Mouse (Mus musculus): ENCODE data around the gene Dock3. TPM values are rescaled to one million over a fixed set of nuclear protein-coding genes. Genes with fewer than 3 reads are reported as not detected.

The Dock3 gene
- polyA plus RNA-seq, 1 experiment, result 0.09 TPM

DNA sequence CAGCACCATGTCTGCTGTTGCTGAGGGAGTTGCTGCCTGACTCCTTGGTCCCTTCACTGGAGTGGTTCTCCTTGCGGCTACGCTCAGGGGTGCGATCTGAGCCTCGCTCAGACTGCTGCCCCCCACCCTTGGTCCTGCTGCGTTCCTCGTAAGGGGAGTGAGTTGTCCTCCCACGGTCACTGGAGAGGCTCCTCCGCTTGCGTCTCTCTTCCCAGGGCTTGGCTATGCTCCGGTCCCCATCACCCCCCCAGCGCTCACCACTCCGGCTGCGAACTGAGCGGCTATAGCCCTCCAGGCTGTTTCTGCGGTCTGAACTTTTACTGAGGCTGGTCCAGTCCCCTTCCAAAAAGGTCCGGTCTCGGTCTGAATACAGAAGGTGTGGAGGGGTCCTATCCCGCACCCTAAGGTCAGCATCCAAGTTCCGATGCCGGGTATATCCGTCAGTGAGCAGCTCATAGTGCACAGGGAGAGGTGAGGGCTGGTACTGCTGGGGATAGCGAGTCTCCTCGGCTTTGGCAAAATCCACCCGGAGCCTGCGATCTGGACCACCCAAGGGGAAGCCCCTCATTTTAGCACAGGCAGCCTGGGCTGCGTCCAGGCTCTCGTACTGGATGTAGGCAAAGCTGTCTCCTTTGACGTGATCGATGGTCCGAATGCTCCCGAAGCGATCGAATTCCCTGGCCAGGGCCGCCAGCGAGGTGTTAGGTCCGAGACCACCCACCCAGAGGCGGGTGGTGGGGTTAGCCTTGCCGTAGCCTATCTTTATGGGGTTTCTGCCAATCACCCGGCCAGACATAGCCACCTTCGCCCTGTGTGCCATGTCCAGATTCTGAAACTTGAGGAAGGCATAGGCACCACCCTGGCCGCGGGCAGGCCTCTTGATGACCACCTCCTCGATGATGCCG is 346.5 kb downstream of the Dock3 start:
- H3K27me3 ChIP-seq (replicated peaks), result no peaks in the 10 kb centered on the region
- H3K36me3 ChIP-seq (replicated peaks; ENCODE audit: low read length), result peaks cover 77% of the 10 kb centered on the region
- no peak for TF ChIP-seq FLI1 (IDR thresholded peaks at IDR 0.05; ENCODE audit: low read length)
- no peak for TF ChIP-seq GATA1 (IDR thresholded peaks at IDR 0.05; ENCODE audit: borderline replicate concordance, low read length)
- H3K4me3 ChIP-seq (replicated peaks), result peak overlapping the region; percentile 98
- H3K4me1 ChIP-seq, result peaks cover 72% of the 10 kb centered on the region
- H3K9me3 ChIP-seq, result no peaks in the 10 kb centered on the region

DNA sequence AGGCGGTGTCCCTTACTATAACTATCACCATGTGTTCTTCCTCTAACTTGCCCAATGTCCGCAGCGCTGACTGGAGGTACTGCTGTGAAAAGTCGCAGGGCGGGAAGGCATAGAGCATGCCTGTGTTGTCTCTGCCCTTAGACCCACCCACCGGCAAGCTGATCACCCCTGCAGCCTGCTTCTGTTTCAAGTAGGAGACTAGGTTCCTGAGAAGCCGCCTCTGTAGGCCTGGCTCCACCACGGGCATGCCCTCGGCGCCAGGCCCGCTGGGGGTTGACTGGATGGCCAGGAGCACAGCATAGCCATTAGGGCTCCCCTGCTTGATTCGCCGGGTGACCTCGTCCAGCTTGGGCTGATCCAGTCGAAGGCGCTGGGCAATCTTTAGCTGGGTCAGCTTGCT is 347.4 kb downstream of the Dock3 start:
- Histone ChIP-seq H3K4me3 (replicated peaks) (peak overlapping the region; percentile 70), H3K4me1 (peaks cover 69% of the 10 kb centered on the region), H3K9me3 (no peaks in the 10 kb centered on the region), H3K36me3 (replicated peaks; ENCODE audit: low read length) (peaks cover 77% of the 10 kb centered on the region), H3K27me3 (replicated peaks) (no peaks in the 10 kb centered on the region)
- TF ChIP-seq GATA1 (IDR thresholded peaks at IDR 0.05; ENCODE audit: borderline replicate concordance, low read length) (no peak), FLI1 (IDR thresholded peaks at IDR 0.05; ENCODE audit: low read length) (no peak)

GRCm38 (mm10) chr9:106883085-106883484 is 348.6 kb downstream of the Dock3 start:
- TF ChIP-seq GATA1 (IDR thresholded peaks at IDR 0.05; ENCODE audit: borderline replicate concordance, low read length), result no peak
- TF ChIP-seq FLI1 (IDR thresholded peaks at IDR 0.05; ENCODE audit: low read length), result no peak
- H3K36me3 ChIP-seq (replicated peaks; ENCODE audit: low read length), result peaks cover 77% of the 10 kb centered on the region
- H3K4me3 ChIP-seq (replicated peaks), result no peak overlapping the region
- peaks cover 57% of the 10 kb centered on the region for H3K4me1 ChIP-seq
- no peaks in the 10 kb centered on the region for H3K9me3 ChIP-seq
- no peaks in the 10 kb centered on the region for H3K27me3 ChIP-seq (replicated peaks)

GRCm38 (mm10) chr9:106882176-106882575 is 349.5 kb downstream of the Dock3 start:
- no peak for TF ChIP-seq GATA1 (IDR thresholded peaks at IDR 0.05; ENCODE audit: borderline replicate concordance, low read length)
- TF ChIP-seq FLI1 (IDR thresholded peaks at IDR 0.05; ENCODE audit: low read length), result no peak
- no peaks in the 10 kb centered on the region for H3K27me3 ChIP-seq (replicated peaks)
- H3K4me1 ChIP-seq, result peaks cover 57% of the 10 kb centered on the region
- no peak overlapping the region for H3K4me3 ChIP-seq (replicated peaks)
- H3K9me3 ChIP-seq, result no peaks in the 10 kb centered on the region
- peaks cover 80% of the 10 kb centered on the region for H3K36me3 ChIP-seq (replicated peaks; ENCODE audit: low read length)

DNA sequence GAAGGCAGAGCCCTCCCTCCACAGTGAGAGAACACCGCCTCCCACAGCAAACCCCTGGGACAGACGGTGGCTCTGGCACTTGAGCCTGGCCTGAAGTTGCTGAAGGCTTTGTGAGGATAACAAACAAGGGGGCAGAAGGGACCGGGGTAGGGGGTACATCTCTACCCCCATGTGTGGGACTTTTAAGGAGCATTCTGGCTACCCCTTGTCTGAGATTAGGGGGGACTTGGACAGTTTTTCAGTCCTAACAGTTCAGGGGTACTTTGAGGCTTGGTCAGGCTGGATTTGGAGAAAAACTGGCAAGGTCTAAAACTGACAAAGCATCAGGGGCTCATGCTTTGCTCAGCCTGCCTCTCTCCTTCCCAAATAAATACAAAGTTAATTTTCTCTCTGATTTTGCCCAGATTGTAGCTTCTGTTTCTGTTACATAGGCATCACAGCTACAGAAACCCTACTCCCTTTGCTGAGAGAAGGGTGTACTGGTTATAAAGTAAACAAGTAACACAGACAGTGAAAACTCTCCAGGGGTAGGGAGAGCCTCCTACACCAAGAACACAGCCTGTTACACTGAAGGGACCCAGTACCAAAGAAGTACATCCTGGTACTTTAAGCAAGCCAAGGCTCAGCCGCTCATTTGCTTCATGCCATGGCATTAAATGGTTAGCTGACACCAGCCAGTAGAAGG is 350.5 kb downstream of the Dock3 start:
- Histone ChIP-seq H3K4me3 (replicated peaks) (no peak overlapping the region), H3K27me3 (replicated peaks) (no peaks in the 10 kb centered on the region), H3K36me3 (replicated peaks; ENCODE audit: low read length) (peaks cover 90% of the 10 kb centered on the region), H3K4me1 (peaks cover 64% of the 10 kb centered on the region), H3K9me3 (no peaks in the 10 kb centered on the region)
- no peak for TF ChIP-seq FLI1 (IDR thresholded peaks at IDR 0.05; ENCODE audit: low read length)
- TF ChIP-seq GATA1 (IDR thresholded peaks at IDR 0.05; ENCODE audit: borderline replicate concordance, low read length), result no peak

GRCm38 (mm10) chr9:106879471-106879870 is 352.2 kb downstream of the Dock3 start:
- H3K36me3 ChIP-seq (replicated peaks; ENCODE audit: low read length), result peaks cover 94% of the 10 kb centered on the region
- no peak overlapping the region for H3K4me3 ChIP-seq (replicated peaks)
- TF ChIP-seq GATA1 (IDR thresholded peaks at IDR 0.05; ENCODE audit: borderline replicate concordance, low read length), result no peak
- TF ChIP-seq FLI1 (IDR thresholded peaks at IDR 0.05; ENCODE audit: low read length), result no peak
- no peaks in the 10 kb centered on the region for H3K9me3 ChIP-seq
- peaks cover 47% of the 10 kb centered on the region for H3K4me1 ChIP-seq
- H3K27me3 ChIP-seq (replicated peaks), result no peaks in the 10 kb centered on the region

- H3K27me3 ChIP-seq (replicated peaks), result no peaks in the 10 kb centered on the region
- H3K36me3 ChIP-seq (replicated peaks; ENCODE audit: low read length), result peaks cover 95% of the 10 kb centered on the region
- H3K4me1 ChIP-seq, result peaks cover 32% of the 10 kb centered on the region
- H3K4me3 ChIP-seq (replicated peaks), result no peak overlapping the region
- no peaks in the 10 kb centered on the region for H3K9me3 ChIP-seq
- no peak for TF ChIP-seq FLI1 (IDR thresholded peaks at IDR 0.05; ENCODE audit: low read length)
Measured at GRCm38 (mm10) chr9:106876666-106877065, 355.0 kb downstream of the Dock3 start.

GRCm38 (mm10) chr9:106874216-106874615 is 357.5 kb downstream of the Dock3 start:
- TF ChIP-seq FLI1 (IDR thresholded peaks at IDR 0.05; ENCODE audit: low read length) (no peak), GATA1 (IDR thresholded peaks at IDR 0.05; ENCODE audit: borderline replicate concordance, low read length) (no peak)
- no peaks in the 10 kb centered on the region for H3K9me3 ChIP-seq
- H3K4me1 ChIP-seq, result peaks cover 22% of the 10 kb centered on the region
- no peak overlapping the region for H3K4me3 ChIP-seq (replicated peaks)
- no peaks in the 10 kb centered on the region for H3K27me3 ChIP-seq (replicated peaks)
- H3K36me3 ChIP-seq (replicated peaks; ENCODE audit: low read length), result peaks cover 85% of the 10 kb centered on the region

DNA sequence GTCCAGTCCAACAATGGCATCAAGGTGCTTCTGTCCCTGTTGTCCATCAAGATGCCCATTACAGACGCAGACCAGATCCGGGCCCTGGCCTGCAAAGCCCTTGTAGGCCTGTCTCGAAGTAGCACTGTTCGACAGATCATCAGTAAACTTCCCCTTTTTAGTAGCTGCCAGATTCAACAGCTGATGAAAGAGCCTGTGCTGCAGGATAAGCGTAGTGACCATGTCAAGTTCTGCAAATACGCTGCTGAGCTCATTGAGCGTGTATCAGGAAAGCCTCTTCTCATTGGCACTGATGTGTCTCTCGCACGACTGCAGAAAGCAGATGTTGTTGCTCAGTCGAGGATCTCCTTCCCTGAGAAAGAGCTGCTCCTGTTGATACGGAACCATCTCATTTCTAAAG is 373.7 kb downstream of the Dock3 start:
- Histone ChIP-seq H3K4me1 (no peaks in the 10 kb centered on the region; the same call in 1 of the 2 replicates), H3K27me3 (replicated peaks) (no peaks in the 10 kb centered on the region), H3K36me3 (replicated peaks; ENCODE audit: low read length) (peaks cover 97% of the 10 kb centered on the region), H3K9me3 (no peaks in the 10 kb centered on the region), H3K4me3 (replicated peaks) (no peak overlapping the region)
- TF ChIP-seq FLI1 (IDR thresholded peaks at IDR 0.05; ENCODE audit: low read length) (no peak), GATA1 (IDR thresholded peaks at IDR 0.05; ENCODE audit: borderline replicate concordance, low read length) (no peak)

DNA sequence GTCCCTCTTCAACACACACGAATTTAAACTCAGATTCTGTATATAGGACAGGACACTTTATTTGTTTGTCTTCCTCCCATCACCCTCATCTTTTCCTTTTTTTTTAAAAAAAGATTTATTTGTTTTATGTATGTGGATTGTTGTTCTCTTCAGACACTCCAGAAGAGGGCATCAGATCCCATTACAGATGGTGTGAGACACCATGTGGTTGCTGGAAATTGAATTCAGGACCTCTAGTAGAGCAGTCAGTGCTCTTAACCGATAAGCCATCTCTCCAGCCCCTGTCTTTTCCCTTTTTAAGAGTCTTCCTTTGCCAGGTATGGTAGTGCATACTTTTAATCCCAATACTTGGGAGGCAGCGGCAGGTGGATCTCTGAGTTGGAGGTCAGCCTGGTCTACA is 375.0 kb downstream of the Dock3 start:
- Histone ChIP-seq H3K36me3 (replicated peaks; ENCODE audit: low read length) (peaks cover 98% of the 10 kb centered on the region), H3K27me3 (replicated peaks) (no peaks in the 10 kb centered on the region), H3K4me1 (no peaks in the 10 kb centered on the region; the same call in 1 of the 2 replicates), H3K4me3 (replicated peaks) (no peak overlapping the region), H3K9me3 (no peaks in the 10 kb centered on the region)
- TF ChIP-seq FLI1 (IDR thresholded peaks at IDR 0.05; ENCODE audit: low read length) (no peak), GATA1 (IDR thresholded peaks at IDR 0.05; ENCODE audit: borderline replicate concordance, low read length) (no peak)

Other genes starting within 250 kb of the Dock3 start
- 35.6 and 49.9 TPM in 2 replicates for gene Mapkapk3, start 58.0 kb upstream of the Dock3 start, polyA plus RNA-seq (2012; ENCODE audit: insufficient read depth, low replicate concordance)
- gene Cish, start 64.1 kb upstream of the Dock3 start, polyA plus RNA-seq (2012; ENCODE audit: insufficient read depth, low replicate concordance), result 47.7 and 114 TPM in 2 replicates
- gene Hemk1, start 106.4 kb upstream of the Dock3 start, polyA plus RNA-seq (2012; ENCODE audit: insufficient read depth, low replicate concordance), result 8.1 TPM in 1 of 2 replicates, not detected in the other
- gene 6430571L13Rik, start 108.7 kb upstream of the Dock3 start, polyA plus RNA-seq (2012; ENCODE audit: insufficient read depth, low replicate concordance), result not detected in 2 replicates
- gene Cacna2d2, start 167.7 kb upstream of the Dock3 start, polyA plus RNA-seq (2012; ENCODE audit: insufficient read depth, low replicate concordance), result not detected in 2 replicates

All from megakaryocyte, embryonic 14.5 days (primary cell).